Mouse (Mus musculus): ENCODE measurements around the gene Gm595.

Gene Gm595

DNA sequence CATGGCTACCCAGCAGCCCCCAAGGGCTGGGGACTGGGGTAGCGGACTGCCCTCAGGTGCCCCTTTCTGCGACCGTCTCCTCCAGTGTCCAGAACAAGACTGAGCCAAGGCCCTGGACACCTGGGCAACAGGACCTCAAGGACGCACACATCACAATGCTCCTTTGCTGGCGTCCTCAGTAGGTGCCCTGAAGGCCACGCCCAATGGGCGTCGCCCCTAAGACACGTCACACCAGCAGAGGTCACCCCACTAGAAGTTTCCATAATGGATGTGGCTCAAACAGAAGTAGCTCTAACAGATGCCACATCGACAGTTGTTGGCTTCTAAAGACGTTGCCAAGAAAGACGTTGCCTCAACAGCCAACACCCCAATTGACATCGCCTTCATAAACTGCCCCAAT lies at the start of gene Gm595:
Gene Gm595 (minus strand): TSS at position 101 of the 400 bp plus-strand sequence.
- no peak for DNase-seq (ENCODE audit: low spot score in 2 of 2)

DNA sequence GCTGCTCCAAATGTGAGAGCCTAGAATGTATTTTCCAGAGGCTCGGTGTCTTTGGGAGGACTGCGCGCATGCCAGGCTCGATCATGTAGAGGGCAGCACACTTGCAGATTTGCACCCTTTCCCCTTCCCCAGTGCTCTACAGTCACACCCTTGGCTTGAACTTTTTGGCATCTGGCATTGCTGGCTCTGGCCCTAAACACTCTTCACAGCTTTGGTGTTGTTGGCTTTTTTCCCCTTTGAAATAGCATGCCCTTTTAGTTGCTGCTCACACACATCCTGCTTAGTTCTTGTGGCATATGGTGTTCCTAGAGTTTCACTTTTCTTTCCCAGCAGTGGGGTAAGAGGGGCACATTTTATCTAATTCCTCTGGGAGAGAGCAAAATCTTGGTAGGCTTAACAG lies 30.9 kb upstream of the Gm595 start:
- no peak for DNase-seq (ENCODE audit: low spot score in 2 of 2)

DNA sequence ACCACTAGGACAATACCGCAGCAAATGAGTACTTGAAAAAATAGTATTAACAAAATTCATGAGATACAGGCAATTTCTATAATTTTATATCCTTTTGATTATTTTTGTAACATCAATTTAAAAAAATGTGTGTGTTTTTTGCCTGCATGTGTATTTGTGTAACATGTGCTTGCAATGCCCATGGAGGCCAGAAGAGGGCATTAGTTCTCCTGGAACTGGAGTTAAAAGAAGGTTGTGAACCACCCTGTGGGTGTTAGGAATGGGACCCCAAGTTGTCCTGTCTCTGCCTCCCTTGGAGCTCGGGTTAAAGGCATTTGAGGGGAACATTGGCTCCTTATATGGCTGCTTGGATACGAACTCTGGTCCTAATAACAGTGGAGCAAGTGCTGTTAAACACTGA lies 26.2 kb upstream of the Gm595 start:
- DNase-seq (ENCODE audit: low spot score in 2 of 2) = no peak

DNA sequence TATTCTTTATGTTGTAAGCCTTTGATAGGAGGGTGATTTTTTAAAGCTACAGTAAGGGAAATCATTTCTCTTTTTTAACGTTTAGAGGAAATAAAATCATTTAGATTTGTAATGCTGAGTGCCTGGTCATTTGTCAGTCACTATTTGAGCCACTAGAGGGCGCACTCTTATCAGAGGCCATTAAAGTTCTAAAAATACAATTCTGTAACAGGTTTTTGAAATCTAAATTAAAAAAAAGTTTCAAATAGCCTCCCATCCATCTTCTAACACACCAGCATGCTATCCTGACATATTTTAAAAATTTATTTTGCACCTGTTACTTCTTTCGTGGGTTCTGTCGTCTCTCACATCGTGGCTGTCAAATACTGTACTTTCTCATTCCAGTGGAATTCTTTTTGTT lies 22.0 kb upstream of the Gm595 start:
- no peak for DNase-seq (ENCODE audit: low spot score in 2 of 2)

DNA sequence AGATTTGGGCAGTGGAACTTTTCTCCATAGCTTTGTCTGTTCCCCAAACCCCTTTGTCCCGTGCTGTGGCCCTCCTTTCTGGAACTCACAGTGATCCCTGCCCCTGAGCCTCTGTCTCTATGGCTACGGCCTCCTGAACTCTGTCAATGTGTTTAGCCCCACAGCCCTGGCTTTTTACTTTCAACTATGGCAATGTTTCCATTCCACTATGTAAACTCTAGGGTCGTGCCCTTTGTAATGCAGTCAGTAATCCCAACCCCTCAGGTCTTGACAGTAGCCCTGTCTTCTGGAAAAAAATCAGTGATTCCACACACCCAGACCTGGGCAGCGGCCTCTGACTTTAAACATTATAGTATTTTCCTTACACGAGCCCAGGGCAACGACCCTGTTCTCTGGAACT lies 19.3 kb upstream of the Gm595 start:
- no peak for DNase-seq (ENCODE audit: low spot score in 2 of 2)

- no peak for DNase-seq (ENCODE audit: low spot score in 2 of 2)
Observed at GRCm38 (mm10) chrX:48893946-48894345, 16.4 kb upstream of the Gm595 start.

GRCm38 (mm10) chrX:48890259-48890658 lies 12.7 kb upstream of the Gm595 start:
- DNase-seq (ENCODE audit: low spot score in 2 of 2) = no peak

GRCm38 (mm10) chrX:48884615-48885014 lies 7.1 kb upstream of the Gm595 start:
- DNase-seq (ENCODE audit: low spot score in 2 of 2) = no peak

Data from spleen, postnatal 4 days (tissue).